Mouse (Mus musculus) cerebellum, adult 2 months (tissue): ENCODE data around the gene Lbp. TPM values are rescaled to one million over a fixed set of nuclear protein-coding genes. Genes with fewer than 3 reads are reported as not detected.

Source experiments
- DNase-seq, 2 experiments: peaks; one replicate each; pipeline ENCODE4 v3.0.0; 2021
- H3K27ac ChIP-seq: fragments of 200-500 bp; 2 replicates; pipeline ENCODE4 v1.5.1; 2012; ENCODE audit warnings: low read length, control low read depth, inconsistent platforms; ENCODE audit not compliant: insufficient read depth
- H3K27me3 ChIP-seq: fragments of 200-500 bp; 2 replicates; pipeline ENCODE4 v1.6.1; 2012; ENCODE audit warnings: inconsistent platforms, mild to moderate bottlenecking, low read length, moderate library complexity; ENCODE audit not compliant: control insufficient read depth, insufficient read depth
- H3K4me1 ChIP-seq: fragments of 200-500 bp; 2 replicates; pipeline ENCODE4 v1.6.1; 2011; ENCODE audit warnings: low read length; ENCODE audit not compliant: control insufficient read depth, insufficient read depth
- H3K4me3 ChIP-seq: fragments of 200-500 bp; replicated peaks from 2 replicates; pipeline ENCODE3; 2011; ENCODE audit warnings: mild to moderate bottlenecking, low read depth, low read length, control low read depth; ENCODE audit not compliant: insufficient read depth
- CTCF ChIP-seq: fragments of 200-500 bp; IDR thresholded peaks from 2 replicates; pipeline ENCODE4 v1.5.1; 2011; ENCODE audit warnings: low read depth, mild to moderate bottlenecking, control low read depth, low read length, moderate library complexity, borderline replicate concordance; ENCODE audit not compliant: insufficient read depth
- POLR2A ChIP-seq: fragments of 200-500 bp; IDR thresholded peaks from 2 replicates; pipeline ENCODE4 v1.6.1; 2011; ENCODE audit warnings: low read length, control low read depth, borderline replicate concordance; ENCODE audit not compliant: insufficient read depth
- WGBS: fragments of 180-500 bp; shearing (Covaris S2); methylation state at CpG from one replicate; pipeline ENCODE4 v1.1.7; 2018; 5-methylcytosine and 5-hydroxymethylcytosine counted together
- polyA plus RNA-seq: library from polyadenylated mRNA; depleted of rRNA; stranded (reverse); fragments of >200 nt; gene quantifications from 2 replicates; pipeline ENCODE4 v1.2.3, GENCODE M21; 2012

The Lbp gene
- polyA plus RNA-seq, 1 experiment = 2.8 TPM

GRCm38 (mm10) chr2:158275811-158276210, 30.5 kb upstream of the Lbp start:
- H3K4me3 ChIP-seq = no peak overlapping the region
- DNase-seq = no peak
- H3K27ac ChIP-seq = no peak overlapping the region
- H3K27me3 ChIP-seq = no peaks in the 10 kb centered on the region
- TF ChIP-seq CTCF (no peak), POLR2A (no peak)
- WGBS = 88% methylated on average over 4 of the region's 4 CpGs
- H3K4me1 ChIP-seq = peaks cover 10% of the 10 kb centered on the region

GRCm38 (mm10) chr2:158276451-158276850, 29.8 kb upstream of the Lbp start:
- no peak for DNase-seq
- no peak for TF ChIP-seq CTCF
- no peak for TF ChIP-seq POLR2A
- 91% methylated on average over 6 of the region's 6 CpGs for WGBS
- Histone ChIP-seq H3K27me3 (no peaks in the 10 kb centered on the region), H3K4me3 (no peak overlapping the region), H3K4me1 (peaks cover 10% of the 10 kb centered on the region), H3K27ac (no peak overlapping the region)

- Histone ChIP-seq H3K4me3 (no peak overlapping the region), H3K4me1 (peaks cover 10% of the 10 kb centered on the region), H3K27ac (no peak overlapping the region), H3K27me3 (no peaks in the 10 kb centered on the region)
- DNase-seq = no peak
- 92% methylated on average over 4 of the region's 4 CpGs for WGBS
- no peak for TF ChIP-seq CTCF
These were observed 29.4 kb upstream of the Lbp start for GRCm38 (mm10) chr2:158276878-158277277.

- WGBS = 89% methylated on average over 4 of the region's 4 CpGs
- Histone ChIP-seq H3K27ac (no peak overlapping the region), H3K27me3 (no peaks in the 10 kb centered on the region), H3K4me3 (no peak overlapping the region), H3K4me1 (peaks cover 4% of the 10 kb centered on the region)
- DNase-seq = no peak
- TF ChIP-seq POLR2A (no peak), CTCF (no peak)
These were observed 26.6 kb upstream of the Lbp start for GRCm38 (mm10) chr2:158279656-158280055.

- Histone ChIP-seq H3K4me1 (peaks cover 4% of the 10 kb centered on the region), H3K27ac (no peak overlapping the region), H3K27me3 (no peaks in the 10 kb centered on the region), H3K4me3 (no peak overlapping the region)
- no peak for TF ChIP-seq CTCF
- TF ChIP-seq POLR2A = no peak
- 82% methylated on average over 16 of the region's 16 CpGs for WGBS
- no peak for DNase-seq
These were observed 24.6 kb upstream of the Lbp start for GRCm38 (mm10) chr2:158281497-158282205.

- no peak overlapping the region for H3K4me3 ChIP-seq
- peaks cover 4% of the 10 kb centered on the region for H3K4me1 ChIP-seq
- TF ChIP-seq POLR2A (no peak), CTCF (no peak)
- peak; percentile 31 to 50 for DNase-seq
- WGBS = 30% methylated on average over 7 of the region's 7 CpGs
- no peaks in the 10 kb centered on the region for H3K27me3 ChIP-seq
- no peak overlapping the region for H3K27ac ChIP-seq
These were observed 23.2 kb upstream of the Lbp start for GRCm38 (mm10) chr2:158283136-158283535.

GRCm38 (mm10) chr2:158283771-158284170, 22.5 kb upstream of the Lbp start:
- peaks cover 4% of the 10 kb centered on the region for H3K4me1 ChIP-seq
- H3K27me3 ChIP-seq = no peaks in the 10 kb centered on the region
- DNase-seq = no peak
- WGBS = 94% methylated on average over 6 of the region's 6 CpGs
- no peak overlapping the region for H3K4me3 ChIP-seq
- no peak overlapping the region for H3K27ac ChIP-seq
- no peak for TF ChIP-seq POLR2A

- Histone ChIP-seq H3K4me1 (peaks cover 4% of the 10 kb centered on the region), H3K4me3 (no peak overlapping the region), H3K27me3 (no peaks in the 10 kb centered on the region), H3K27ac (no peak overlapping the region)
- WGBS = 46% methylated on average over 11 of the region's 11 CpGs
- DNase-seq = peak; percentile 46 to 52
- TF ChIP-seq CTCF = peak; percentile 90
- TF ChIP-seq POLR2A = no peak
These were observed 21.7 kb upstream of the Lbp start for GRCm38 (mm10) chr2:158284571-158284970.

GRCm38 (mm10) chr2:158285655-158286054, 20.6 kb upstream of the Lbp start:
- Histone ChIP-seq H3K4me1 (peaks cover 4% of the 10 kb centered on the region), H3K4me3 (no peak overlapping the region), H3K27ac (no peak overlapping the region), H3K27me3 (no peaks in the 10 kb centered on the region)
- no peak for DNase-seq
- 43% methylated on average over 6 of the region's 6 CpGs for WGBS
- TF ChIP-seq POLR2A (no peak), CTCF (no peak)
